Mouse (Mus musculus): ENCODE measurements around the gene Nbl1.
A peak's percentile ranks its signal among the peaks of the same experiment; 100 is the strongest.

Gene Nbl1

DNA sequence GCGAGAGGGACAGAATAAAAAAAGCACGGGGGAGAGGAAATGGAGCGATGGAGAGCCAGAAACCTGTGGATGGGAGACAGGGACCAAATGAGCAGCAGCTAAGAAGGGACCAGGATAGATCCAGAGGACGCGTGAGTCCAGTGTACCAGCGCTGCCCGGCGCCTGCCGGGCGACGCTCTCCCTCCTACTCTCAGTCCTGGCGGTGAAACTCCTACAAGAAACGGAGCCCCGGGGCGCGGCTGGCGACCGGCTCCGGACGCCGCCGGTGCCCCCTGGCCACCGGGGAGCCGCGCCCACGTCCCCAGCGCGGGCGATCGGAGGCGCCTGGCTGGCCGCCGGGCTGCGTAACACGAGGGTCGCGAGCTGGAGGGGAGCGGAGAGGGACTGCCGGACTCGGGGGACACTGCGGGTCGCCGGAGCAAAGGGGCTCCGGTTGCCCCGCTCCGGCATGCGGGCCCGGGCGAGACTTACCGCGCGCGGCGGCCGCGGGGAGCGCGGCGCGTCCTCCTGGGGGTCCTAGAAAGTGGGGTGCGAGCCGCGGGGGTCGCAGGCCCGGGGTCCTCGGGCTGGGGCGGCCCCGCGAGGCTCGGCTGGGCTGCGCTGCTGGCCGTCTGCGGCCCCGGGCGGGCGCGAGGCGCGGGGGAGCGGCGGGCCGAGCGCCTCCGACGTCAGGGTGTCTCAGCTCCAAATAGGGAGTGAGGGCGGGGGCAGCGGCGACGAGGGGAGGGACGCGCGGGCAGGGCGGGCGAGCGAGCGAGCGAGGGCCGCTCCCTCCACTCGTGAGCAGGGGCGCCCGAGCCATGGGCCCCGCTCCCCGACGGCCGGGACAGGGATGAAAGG, at the start of gene Nbl1:
Nbl1 (minus strand) TSS at position 638 of the 840 bp plus-strand sequence.
- DNase-seq (ENCODE audit: low spot score) = no peak

DNA sequence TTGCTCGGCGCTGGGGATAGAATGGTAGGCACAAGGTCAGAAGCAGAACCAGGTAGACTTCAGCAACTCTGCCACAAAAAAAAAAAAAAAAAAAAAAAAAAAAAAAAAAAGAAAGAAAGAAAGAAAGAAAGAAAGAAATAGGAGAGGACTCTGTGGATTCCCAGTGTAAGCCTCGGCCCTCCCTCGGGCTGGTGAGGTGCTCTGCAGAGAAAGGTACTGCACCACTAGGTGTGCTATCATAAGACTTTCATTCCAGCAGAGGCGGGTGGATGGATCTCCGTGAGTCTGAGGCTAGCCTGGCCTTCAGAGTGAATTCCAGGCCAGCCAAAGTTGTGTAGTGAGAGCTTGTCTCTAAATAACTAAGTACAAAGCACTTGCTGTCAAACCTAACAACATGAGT, 49.0 kb upstream of the Nbl1 start:
- DNase-seq (ENCODE audit: low spot score) = peak; percentile 29

DNA sequence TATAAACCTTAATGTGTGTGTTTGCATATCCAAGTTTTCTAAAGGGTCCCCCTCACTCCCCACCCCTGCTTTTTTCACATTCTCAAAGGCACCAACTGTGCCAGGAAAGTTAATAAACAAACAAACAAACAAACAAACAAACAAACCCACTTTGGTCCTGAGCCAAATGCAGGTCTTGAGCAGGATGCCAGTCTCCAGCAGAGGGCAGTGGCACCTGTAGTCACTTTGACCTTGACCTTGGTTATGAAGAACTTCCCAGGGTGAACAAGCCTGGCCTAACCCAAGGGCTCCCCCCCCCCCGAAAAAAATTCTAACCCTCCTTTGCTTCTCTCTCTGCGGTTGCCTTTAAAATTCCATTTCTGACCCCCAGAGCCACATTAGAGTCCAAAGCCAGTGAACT, 47.5 kb upstream of the Nbl1 start:
- no peak for DNase-seq (ENCODE audit: low spot score)

DNA sequence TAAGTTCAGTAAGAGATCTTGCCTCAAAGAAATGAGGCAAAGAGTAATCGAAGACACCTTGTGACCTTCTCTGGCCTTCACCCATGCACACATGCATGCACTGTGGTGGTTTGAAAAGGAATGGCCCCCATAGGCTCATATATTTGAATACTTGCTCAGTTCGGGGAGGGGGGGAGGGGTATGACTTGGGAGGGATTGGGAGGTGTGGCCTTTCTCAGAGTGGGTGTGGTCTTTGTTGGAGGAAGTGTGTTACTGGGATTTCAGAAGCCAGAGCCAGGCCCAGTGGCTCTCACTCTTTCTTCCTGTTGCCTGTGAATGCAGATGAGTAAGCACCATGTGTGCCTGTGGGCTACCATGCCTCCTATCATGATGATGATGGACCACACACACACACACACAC, 43.2 kb upstream of the Nbl1 start:
- DNase-seq (ENCODE audit: low spot score) = no peak

DNA sequence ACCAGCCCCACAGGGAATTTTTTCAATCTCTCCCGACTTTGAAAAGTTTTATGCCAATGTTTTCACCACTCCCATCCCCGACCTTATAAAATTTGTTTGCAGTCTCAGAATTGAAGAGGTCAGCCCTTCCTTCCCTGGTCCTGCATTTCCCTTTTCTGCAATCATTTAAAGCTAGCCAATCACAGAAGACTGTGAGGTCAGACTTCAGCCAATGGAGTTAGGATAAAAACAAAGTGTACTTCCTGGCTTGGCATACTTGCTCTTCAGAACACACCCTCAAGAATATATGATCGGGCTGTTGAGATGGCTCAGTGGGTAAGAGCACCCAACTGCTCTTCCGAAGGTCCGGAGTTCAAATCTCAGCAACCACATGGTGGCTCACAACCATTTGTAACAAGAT, 40.3 kb upstream of the Nbl1 start:
- DNase-seq (ENCODE audit: low spot score) = no peak

DNA sequence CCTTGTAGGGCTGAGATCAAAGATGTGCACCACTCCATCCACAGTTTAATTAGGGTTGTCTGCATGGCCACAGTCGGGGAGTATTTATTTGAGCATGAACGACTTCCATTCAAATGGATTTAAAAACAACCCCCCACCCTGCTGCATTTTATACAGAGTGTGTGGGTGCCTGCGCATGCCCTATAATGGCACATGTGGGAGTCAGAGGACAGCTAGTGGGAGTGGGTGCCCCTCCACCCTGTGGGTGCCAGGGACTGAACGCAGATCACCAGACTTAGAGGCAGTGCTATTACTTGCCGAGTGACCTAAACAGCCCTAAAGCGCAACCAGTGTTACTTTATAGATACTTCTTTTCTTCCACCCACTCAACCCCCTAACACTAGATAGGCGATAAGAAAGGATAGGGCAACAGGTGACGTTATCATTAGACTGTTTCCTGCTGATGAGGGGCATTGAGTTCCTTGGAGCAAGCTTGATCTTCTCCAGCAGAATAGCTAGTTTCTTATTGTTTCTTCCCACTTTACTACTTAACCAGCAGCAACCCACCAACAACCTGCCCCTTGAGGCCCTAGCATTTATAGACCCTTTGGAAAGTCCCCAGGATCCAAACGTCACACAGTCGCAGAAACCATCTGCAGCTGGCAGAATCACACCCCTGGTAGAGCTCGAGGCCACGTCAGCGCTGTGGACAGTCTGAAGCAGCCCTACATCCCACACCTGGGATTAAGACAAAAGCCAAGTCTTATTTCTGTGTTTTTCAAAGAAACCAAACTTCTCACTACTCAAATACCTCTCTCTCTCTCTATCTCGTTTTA, 39.3 kb upstream of the Nbl1 start:
- DNase-seq (ENCODE audit: low spot score) = no peak

DNA sequence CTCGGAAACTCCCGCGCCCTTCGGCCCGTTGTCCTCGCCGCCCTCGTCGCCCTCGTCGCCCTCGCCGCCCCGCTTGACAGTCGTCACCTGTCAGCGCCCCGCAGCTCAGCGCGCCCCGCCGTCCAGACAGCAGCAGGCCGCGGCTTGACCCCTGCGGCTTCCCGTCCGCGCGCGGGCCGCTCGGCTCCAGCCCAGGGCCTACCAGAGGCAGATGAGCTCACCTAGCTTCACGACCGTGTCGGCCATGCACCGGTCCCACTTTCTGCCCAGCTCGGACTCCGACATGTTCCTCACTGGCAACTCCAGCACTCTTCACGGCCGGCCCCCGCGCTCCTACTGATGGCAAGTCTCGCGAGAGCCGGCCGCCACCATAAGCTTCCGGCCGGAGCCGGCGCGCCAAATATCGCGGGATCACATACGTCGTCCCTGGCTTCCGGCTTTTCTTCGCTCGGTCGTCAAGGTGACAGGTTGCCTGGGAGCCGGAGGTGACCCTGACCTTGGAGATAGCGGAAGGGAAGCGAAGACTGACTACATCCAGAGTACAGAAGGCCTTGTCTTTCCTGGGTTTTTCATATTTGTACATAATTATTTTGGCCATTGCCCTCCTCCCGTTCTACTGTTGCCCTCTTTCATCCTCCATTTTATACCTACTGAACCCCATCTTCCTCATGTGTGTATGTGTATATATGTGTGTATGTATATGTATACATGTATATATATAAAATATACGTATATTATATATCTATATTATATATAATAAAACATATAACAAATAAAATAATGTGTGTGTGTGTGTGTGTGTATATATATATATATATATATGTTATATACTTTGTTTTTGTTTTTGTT, 38.1 kb upstream of the Nbl1 start, which contains the start of gene Minos1:
Minos1 (minus strand) TSS at position 413 of the 849 bp plus-strand sequence.
- DNase-seq (ENCODE audit: low spot score) = peak; percentile 100

DNA sequence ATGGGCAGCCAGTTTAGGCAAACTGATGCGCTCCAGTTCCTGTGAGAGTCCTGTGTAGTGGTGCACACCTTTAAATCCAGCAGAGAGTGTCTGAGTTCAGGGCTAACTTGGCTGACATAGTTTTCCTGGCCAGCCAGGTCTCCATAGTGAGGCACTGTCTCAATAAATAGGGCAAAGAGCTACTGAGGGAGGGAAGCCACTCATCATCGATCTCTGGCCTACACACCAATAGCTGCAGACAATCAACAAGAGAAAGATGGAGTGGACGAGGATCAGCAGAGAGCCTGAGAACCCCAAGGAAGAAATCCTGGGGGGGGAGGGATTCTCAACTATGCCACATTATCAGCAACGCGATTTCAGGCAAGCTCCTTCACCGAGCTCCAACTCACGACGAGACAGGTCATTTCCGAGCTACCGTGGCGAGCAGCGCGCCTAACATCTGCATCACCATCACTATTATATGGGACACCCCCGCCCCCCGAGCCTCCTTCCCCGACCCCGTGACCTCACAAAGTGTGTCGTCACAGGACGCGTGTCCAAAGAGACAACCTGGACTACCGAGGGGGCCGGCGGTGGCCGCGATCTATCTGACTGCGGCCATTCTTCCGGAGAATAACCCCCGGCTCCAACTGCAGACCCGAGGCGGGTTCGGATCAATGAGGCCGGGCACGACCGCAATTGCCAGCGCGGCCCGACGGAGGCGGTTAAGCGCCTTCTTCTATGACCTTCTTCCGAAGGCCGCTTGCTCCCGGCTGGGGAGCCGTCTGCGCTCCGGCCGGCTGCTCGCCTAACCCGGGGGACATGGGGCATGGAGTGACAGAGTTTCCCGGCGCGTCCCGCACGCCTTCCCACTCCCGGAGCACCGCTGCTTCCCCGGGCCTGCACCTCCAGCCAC, 37.3 kb upstream of the Nbl1 start:
- DNase-seq (ENCODE audit: low spot score) = peak; percentile 43

DNA sequence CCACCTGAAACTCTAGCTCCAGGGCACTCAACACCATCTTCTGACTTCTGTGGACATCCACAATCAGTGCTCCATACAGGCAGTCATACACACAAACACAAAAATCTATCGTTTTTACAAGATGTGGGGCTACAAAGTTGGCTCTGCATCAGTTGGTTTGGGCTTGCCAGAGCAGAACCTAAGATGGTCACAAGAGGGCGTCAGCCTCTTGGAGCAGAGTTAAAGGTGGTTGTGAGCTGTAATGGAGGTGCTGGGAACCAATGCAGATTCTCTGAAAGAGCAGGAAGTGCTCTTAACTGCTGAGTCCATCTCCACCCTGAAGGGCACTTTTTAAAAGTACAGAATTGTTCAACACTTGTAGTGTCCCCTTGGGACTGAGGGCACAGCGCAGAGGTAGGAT, 33.7 kb upstream of the Nbl1 start:
- DNase-seq (ENCODE audit: low spot score) = no peak

DNA sequence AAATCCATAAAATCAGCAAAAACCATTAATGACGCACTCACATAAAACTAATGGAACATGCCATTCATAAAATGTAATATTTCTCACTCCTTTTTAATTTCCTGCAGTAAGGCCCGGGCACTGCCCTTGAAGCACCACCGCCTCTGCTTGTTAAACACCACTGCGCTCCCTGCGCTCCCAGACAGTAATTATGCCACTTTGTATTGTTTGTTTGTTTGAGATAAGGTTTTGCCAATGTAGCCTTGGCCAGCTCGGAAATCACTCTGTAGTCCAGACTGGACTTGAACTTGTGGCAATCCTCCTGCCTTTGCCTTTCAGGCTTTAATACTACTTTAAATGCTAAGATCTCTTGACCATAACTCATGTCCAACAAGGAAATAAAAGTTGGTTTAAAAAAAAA, 32.1 kb upstream of the Nbl1 start:
- no peak for DNase-seq (ENCODE audit: low spot score)

DNA sequence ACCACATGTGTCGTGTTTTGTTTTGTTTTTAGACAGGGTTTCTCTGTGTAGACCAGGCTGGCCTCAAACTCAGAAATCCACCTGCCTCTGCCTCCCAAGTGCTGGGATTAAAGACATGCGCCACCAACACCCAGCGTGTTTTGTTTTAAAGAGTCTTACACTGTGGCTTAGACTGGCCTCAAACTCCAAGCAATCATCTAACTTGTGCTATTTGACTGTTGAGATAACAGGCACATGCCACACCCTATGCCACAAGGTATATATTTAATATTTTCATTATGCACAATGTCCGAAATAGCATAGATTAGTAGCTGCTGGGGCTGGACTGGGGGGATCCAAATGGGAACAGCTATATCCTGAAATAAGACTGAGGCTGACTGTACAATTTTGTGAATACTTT, 29.8 kb upstream of the Nbl1 start:
- no peak for DNase-seq (ENCODE audit: low spot score)

DNA sequence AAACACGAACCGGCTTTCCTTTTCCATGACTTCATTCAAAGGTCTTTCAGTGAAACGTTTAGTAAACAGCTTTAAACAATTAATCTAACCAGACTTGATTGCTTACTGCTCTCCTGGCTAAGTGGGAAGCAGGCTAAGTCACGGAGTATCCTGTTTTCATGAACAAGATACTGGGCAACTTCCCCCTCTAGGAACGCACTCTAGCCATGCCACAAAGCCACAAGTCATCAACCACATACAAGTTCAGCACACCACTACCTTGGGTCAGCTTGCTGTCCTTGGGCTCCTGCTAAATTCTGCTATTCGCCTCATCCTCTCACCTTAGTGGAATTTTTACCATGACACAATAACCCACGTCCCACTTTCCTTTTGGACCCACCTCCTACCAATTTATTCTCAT, 28.2 kb upstream of the Nbl1 start:
- no peak for DNase-seq (ENCODE audit: low spot score)

DNA sequence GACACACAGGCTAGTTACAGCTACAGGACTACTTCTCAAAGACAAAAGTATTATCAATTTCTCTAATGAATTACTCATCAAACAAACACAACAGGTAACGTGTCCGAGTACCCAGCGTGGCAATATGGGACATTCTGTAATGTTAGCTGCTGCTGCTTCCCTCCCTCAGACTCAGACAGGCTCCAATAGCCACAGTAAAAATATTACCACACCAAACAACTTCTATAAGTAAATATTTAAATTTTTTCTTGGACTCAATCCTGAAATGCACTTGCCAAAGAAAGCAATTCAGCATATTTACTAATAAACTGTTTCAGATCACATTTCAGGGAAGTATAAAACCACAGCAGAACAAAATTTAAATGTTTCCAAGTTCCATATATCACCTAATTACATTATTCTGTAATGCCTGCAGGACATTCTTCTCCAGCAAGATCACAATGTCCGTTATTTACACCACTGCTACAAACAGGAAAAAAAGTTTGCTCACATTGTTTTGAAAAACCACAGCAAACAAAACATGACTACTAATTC, 27.6 kb upstream of the Nbl1 start:
- no peak for DNase-seq (ENCODE audit: low spot score)

DNA sequence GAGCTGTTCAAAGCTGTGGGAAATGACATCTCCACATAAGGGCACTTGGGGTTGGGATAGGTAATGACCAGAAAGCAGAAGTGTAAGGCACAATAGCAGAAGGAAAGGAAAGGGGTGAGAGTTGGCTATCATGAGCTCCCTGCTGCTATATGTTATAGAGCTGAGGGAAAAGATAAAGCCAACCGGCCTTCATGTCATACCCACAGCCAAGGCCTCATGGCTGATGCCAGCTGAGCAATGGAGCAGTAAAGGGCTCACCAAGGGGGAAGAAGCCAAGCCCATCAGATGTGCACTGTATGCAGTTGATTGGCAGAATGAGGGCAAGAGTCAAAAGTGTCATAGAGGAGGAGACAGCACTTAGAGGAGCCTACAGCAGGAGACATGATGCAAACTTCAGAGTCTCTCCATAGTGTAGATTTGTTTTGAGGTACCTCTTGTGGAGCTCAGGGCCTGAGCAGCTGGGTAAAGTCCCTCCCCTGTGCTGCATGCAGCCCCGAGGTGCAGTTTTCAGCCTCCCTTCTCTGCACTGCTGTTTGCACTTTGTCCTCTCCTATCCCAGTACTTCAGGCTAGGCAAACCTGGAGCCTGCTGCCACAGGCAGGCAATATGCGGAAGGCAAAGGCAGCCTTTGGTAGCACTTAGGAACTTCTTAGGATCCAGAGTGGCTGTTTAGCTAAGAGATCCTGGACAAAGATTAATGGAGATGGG, 23.7 kb upstream of the Nbl1 start:
- DNase-seq (ENCODE audit: low spot score) = peak; percentile 38

DNA sequence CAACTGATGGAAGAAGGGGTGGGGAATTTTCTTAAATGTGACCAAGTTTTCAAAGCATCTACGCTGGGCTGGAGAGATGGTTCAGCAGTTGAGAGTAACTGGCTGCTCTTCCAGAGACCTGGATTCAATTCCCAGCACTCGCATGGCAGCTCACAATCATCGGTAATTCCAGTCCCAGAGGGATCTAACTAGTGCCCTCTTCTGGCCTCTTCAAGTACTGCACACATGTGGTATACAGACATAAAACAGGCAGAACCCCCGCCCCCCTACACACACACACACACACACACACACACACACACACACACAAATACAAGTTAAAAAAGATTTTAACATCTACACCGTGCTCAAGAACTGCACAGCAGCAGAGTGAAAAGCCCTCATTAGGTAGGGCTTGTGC, 22.9 kb upstream of the Nbl1 start:
- no peak for DNase-seq (ENCODE audit: low spot score)

DNA sequence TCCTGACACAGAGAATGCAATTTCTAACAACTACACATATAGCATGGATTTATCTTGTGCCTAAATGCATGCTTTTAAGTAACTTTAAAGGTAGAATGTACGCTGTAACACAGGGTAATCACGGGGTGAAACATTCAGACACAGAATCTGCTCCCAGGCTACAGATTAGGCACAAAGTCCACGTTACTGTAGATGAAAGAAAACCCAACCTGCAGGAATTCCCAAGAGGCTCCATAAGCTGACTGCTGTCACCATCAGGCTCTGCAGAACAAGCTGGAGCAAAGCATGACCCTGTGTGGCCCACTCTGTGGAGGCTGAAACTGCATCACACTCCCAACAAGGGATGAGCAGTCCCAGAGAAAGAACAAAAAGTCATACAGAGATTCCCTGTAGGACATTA, 19.7 kb upstream of the Nbl1 start:
- no peak for DNase-seq (ENCODE audit: low spot score)

DNA sequence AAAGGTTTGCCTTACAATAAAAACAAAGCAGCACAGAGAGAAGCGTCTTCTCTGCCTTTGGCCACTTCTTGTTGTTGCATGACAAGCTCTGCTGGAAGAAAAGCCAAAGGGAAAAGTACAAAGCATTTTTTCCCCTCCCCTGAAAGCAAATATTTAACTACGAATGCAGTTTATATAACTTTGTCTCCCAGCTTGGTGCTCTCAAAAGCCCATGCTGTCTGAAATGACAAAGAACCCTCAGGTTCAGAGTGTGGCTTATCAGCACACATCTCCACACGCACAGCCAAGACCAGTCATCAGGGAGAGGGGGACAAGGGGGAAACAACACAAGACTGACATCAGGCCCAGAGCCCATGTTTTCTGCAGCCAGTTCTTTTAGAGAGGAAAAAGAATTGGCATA, 18.6 kb upstream of the Nbl1 start:
- DNase-seq (ENCODE audit: low spot score) = no peak

DNA sequence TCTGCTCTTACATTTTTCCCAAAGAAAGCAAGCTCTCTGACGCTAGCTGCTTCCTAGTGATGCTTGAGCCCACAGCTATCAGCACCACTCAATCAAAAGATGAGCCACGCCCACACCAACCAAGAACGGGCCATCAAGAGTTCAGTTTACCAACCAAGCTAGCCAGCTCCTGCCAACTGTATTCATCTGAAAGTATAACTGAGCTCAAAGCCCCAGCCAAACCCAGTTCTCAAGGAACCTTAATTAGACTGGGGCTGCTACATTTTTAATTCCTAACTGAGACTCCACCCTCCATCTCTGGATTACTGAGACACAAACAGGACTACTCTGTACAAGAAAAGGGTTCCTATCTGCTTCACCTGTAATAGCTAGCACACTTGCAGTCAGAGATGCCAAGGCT, 18.1 kb upstream of the Nbl1 start:
- DNase-seq (ENCODE audit: low spot score) = no peak

DNA sequence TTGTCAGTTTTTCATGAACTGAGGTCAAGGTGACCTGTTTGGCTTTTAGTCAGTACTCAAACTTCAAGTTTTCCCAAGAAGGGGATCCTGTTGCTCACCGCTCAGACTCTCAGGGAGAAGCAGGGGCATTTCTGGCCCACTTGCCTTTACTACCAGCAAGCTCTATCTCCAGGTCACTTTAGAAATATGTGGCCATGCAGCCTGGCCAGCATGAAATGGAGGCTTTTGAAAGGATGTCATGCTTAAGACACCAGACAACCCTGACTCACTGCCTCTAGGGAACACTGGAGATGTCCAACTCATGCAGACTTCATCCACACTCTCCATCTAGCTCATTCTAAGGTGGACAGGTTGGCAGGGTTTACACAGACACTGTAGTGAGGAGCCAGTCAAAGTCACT, 12.7 kb upstream of the Nbl1 start:
- DNase-seq (ENCODE audit: low spot score) = no peak

DNA sequence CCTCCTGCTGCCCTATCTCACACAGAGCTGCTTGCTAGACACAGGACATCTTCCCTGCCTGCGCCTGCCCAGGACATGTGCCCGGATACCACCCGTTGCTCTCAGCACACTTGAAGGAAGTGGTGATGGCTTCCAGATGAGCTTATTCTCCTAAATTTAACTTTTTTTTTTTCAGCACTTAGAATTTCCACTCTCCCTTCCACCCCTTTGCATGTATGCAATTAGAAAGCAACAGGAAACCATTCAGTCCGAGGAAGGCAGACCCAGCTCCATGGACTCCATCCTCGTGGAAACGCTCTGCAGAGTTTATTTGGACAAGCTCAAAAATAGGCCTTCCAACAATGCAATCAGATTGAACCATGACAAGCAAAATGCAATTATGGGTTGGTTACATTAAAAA, 8.8 kb upstream of the Nbl1 start:
- DNase-seq (ENCODE audit: low spot score) = no peak

Data from retina, embryonic 14.5 days (tissue).